Mouse (Mus musculus): Measurements from ENCODE around the gene Fam172a.

The Fam172a gene

GRCm38 (mm10) chr13:78180261-78180660, 478.4 kb downstream of the Fam172a start:
- DNase-seq (ENCODE audit: low spot score) = no peak

- DNase-seq (ENCODE audit: low spot score) = no peak
Measured at GRCm38 (mm10) chr13:78181071-78181929, 479.5 kb downstream of the Fam172a start.

DNA sequence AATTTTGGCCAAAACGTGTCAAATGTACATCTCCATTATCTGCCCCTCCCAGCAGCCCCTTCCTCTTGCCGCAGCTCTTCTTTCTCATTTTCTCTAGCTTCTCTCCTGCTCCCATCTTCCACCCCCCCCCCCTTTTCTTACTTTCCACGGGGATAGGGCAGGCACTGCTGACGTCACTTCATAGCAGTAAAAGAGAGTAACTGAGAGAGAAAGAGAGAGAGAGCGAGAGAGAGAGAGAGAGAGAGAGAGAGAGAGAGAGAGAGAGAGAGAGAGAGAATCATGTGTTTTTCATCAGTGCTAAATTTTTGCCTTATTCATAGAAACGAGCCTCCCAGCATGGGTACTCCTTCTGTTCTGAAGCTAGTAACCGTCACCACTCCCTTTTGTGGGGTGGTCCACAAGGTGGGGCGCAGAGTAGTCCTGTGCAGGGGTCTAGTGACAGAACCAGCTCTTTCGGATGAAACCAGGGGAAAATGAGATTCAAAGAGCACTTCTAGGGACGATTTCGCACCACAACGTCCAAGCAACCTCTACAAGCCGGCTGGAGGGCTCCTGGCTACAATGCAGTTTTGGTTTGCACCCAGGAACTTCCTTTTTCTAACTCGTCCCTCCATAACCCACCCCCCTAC, 480.2 kb downstream of the Fam172a start:
- no peak for DNase-seq (ENCODE audit: low spot score)

- DNase-seq (ENCODE audit: low spot score) = no peak
Measured at GRCm38 (mm10) chr13:78183004-78183403, 481.2 kb downstream of the Fam172a start.

DNA sequence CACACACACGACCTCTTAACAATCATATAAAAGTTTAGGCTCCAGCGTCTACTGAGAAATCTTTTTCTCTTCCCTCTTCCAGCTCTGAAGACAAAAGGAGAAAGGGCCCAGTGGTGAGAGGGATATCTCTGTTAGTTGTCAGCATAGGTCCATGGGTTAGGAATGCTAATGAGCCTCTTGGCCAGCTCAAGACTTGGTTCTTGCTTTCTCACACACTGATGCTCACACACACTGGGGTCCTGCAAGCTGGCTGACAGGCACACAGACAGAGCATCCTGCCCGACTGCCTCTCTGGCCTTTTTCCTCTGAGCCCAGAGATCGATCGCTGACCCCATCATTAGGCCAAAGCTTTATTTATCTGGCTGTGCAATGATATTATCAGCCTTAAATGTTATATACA, 482.2 kb downstream of the Fam172a start:
- no peak for DNase-seq (ENCODE audit: low spot score)

- DNase-seq (ENCODE audit: low spot score) = no peak
Measured at GRCm38 (mm10) chr13:78184786-78185466, 483.1 kb downstream of the Fam172a start.

DNA sequence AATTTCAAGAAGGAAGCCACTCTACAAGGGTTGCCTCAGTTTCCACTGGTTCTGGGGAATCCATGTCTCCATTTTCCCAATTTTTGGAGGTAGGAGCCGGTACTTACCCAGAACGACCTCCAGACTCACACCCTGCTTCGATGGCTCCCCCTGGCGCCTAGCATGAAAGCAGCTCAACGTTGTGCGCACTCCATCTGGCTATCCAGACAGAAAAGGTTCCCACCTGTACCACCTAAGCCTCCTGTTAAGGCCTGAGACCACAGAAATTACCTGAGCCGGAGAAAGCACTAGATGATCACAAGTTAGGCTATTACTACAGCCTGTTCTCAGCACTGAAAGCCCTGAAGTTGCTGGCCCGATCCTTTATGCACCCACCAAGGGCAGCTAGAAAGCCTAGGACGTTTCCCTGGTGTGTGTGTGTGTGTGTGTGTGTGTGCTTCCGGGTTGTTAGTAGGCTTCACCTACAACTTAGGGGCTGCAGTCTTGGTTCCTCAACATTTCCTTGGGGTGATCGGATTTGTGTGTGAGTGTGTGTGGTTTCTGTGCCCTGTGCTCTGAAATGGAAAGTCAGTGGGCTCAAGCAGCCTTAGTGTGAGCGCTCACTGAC, 484.6 kb downstream of the Fam172a start:
- no peak for DNase-seq (ENCODE audit: low spot score)

DNA sequence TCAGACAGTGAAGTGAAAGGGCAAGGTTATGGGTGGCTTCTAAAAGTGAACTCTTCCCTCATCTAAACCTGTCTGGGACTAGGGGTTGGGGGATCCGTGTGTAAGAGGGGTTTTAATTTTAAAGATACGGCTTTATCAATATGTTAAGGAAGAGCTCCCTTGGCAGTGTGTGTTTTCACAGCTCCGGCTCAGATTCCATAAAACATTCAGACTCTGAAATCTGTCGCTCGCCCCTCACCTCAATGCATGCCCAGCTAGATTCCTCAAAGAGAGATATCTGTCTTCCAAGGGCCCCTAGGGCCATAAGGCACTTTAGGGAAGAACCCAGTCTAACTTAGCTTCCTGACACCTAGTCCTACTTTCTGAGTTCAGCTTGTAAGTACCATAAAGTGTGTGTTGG, 486.0 kb downstream of the Fam172a start:
- DNase-seq (ENCODE audit: low spot score) = no peak

DNA sequence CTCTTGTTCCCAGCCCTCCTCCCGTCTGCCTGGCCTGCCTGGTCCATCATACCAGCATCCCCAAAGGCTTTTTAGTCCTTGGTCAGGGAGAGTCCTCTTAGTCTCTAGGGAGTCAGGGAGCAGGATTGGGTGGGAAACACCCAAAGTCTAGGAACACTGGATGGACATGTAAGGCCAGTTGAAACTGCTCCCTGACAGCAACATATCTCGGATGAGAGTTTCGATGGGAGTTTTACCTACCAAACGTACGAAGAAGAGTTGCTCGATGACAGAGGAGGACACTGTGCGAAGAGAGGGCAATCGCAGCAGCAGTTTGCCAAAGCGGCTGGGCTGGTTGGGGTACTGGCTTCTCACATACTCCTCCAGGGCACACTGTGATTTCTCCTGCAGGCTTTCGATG, 487.8 kb downstream of the Fam172a start:
- DNase-seq (ENCODE audit: low spot score) = no peak

GRCm38 (mm10) chr13:78193211-78193610, 491.4 kb downstream of the Fam172a start:
- no peak for DNase-seq (ENCODE audit: low spot score)

- DNase-seq (ENCODE audit: low spot score) = no peak
Measured at GRCm38 (mm10) chr13:78194135-78194849, 492.5 kb downstream of the Fam172a start.

DNA sequence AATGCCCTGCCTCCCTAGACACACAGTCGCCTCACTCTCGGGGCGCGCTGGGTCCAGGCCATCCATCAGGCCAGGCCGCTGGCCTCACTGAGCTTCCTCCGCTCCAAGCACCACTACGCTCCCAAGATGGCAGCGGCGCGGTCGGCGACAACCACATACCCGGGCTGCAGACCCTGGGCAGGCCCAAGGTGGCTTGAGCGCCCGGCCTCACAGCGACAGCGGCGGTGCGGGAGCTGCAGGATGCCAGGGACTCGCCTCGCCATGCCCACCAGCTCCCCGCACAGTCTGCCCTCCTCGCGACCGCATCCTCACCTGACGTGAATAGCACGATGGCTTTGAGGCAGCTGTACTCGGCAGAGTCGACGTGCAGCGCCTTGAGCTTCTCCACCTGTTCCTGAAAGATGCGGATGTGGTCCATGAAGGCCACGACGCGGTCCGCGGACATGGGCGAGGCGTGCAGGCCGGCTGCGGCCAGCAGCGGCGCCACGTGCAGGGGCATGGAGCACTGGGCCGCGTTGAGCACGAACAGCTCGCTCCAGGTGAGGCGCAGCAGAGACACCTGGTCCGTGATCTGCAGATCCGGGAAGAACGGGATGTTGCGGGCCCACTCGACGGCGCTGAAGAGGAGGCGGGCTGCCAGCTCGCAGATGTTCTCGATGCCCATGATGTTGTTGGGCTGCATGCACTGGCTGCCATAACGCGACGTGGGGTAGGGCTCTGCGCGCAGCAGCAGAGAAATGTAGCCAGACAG, 493.2 kb downstream of the Fam172a start:
- no peak for DNase-seq (ENCODE audit: low spot score)

GRCm38 (mm10) chr13:78195601-78196115, 493.8 kb downstream of the Fam172a start:
- DNase-seq (ENCODE audit: low spot score) = no peak

GRCm38 (mm10) chr13:78196236-78196796, 494.5 kb downstream of the Fam172a start:
- DNase-seq (ENCODE audit: low spot score) = no peak

DNA sequence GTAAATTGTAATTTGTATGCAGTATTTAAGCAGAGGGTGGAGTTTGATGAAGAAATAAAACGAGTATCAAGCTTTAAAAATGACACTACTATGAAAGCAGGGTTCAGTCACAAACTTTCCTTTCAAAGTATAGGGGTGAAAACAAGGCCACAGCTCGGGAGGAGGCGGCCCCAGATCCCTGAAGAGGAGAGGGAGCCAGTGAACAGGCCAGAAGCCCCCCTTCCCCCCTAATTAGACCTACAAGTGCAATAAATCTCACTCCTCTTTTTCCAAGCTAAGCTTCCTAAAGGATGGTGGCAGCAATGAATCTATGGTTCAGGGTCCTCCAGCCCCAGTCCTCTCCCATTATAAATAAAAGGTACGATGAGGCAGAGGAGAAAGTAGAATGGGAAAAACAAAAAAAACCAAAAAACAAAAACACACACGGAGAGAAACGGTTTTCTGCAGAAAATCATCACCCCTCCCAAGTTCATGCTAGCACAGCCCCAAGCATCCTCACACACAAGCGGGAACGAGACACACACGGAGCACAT, 495.5 kb downstream of the Fam172a start:
- no peak for DNase-seq (ENCODE audit: low spot score)

GRCm38 (mm10) chr13:78197819-78198390, 496.1 kb downstream of the Fam172a start:
- no peak for DNase-seq (ENCODE audit: low spot score)

DNA sequence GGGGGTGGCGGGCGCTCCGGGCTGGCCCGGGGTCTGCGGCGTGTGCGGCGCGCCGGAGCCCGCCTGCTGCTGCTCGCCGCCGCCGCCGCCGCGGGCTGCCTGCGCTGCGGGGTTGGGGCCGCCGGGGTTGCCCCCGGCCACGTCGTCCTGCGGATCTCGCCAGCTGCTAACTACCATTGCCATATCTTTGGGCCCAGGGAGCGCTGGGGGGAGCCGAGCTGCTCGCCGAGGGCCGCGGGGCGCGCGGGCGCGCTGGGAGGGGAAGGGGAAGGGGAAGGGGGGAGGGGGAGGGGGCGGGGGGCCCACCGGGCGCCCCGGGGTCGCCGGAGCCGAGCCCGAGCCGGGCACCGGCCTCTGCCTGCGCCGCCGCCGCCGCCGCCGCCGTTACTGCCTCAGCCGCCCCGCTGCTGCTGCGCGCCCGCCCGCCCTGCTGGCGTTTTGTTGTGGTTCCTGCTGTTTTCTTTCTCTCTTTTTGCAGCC, 496.6 kb downstream of the Fam172a start:
- DNase-seq (ENCODE audit: low spot score) = no peak

- no peak for DNase-seq (ENCODE audit: low spot score)
Measured at GRCm38 (mm10) chr13:78198871-78199641, 497.2 kb downstream of the Fam172a start.

DNA sequence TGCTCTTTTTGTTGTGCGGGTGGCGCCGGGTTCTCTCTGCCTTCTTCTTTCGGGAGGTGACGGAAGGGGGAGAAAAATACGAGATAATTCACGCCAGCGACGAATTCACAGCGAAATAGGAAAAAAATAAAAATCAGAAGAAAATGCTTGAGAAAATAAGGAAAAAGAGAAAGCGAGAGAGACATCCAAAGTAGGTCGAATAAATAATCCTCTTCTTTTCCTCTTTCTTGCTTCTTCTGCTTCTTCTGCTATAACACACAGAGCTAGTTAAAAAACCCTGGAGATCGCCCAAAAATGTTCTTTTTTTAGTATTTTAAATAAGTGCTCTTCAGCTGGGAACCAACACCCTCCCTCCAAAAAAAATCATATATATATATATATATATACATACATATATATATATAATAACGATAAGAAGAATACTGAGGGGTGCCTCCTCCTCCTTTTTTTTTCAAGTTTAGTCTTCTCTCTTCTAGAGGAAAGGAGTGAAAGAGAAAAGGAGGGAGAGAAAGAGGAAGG, 497.9 kb downstream of the Fam172a start, which contains the start of gene Nr2f1:
Nr2f1 (minus strand) TSS at position 116 of the 519 bp plus-strand sequence.
- no peak for DNase-seq (ENCODE audit: low spot score)
